Mouse (Mus musculus) regulatory T cell (primary cell): ENCODE measurements around the gene Foxn3.

Source experiments
- in situ Hi-C: fragments of 300-600 bp; cut with MboI, MseI; formaldehyde crosslinking; loops from one replicate; pipeline ENCODE4 v1.15.1; 2025; ENCODE audit warnings: high pct_unique_total_duplicates

Foxn3 gene

GRCm38 (mm10) chr12:99304056-99304455 is 259.3 kb downstream of the Foxn3 start:
- in situ Hi-C loops: no loop called here

- in situ Hi-C loops: no loop called here
These were observed 259.8 kb downstream of the Foxn3 start for GRCm38 (mm10) chr12:99303581-99303980.

GRCm38 (mm10) chr12:99299900-99300299 is 263.5 kb downstream of the Foxn3 start:
- in situ Hi-C loops: no loop called here

GRCm38 (mm10) chr12:99298851-99299600 is 264.4 kb downstream of the Foxn3 start:
- in situ Hi-C loops: no loop called here

- in situ Hi-C loops: no loop called here
These were observed 265.1 kb downstream of the Foxn3 start for GRCm38 (mm10) chr12:99298242-99298641.

- in situ Hi-C loops: no loop called here
These were observed 265.6 kb downstream of the Foxn3 start for GRCm38 (mm10) chr12:99297792-99298191.

GRCm38 (mm10) chr12:99293532-99293931 is 269.9 kb downstream of the Foxn3 start:
- in situ Hi-C loops: no loop called here

- in situ Hi-C loops: no loop called here
These were observed 271.2 kb downstream of the Foxn3 start for GRCm38 (mm10) chr12:99292152-99292551.

GRCm38 (mm10) chr12:99287081-99287480 is 276.3 kb downstream of the Foxn3 start:
- in situ Hi-C loops: no loop called here

GRCm38 (mm10) chr12:99286662-99287061 is 276.7 kb downstream of the Foxn3 start:
- in situ Hi-C loops: no loop called here

- in situ Hi-C loops: no loop called here
These were observed 277.7 kb downstream of the Foxn3 start for GRCm38 (mm10) chr12:99285656-99286055.

GRCm38 (mm10) chr12:99285199-99285598 is 278.2 kb downstream of the Foxn3 start:
- in situ Hi-C loops: no loop called here

GRCm38 (mm10) chr12:99284419-99285069 is 278.8 kb downstream of the Foxn3 start:
- in situ Hi-C loops: no loop called here

GRCm38 (mm10) chr12:99280826-99281225 is 282.6 kb downstream of the Foxn3 start:
- in situ Hi-C loops: no loop called here

- in situ Hi-C loops: no loop called here
These were observed 283.1 kb downstream of the Foxn3 start for GRCm38 (mm10) chr12:99280291-99280690.

GRCm38 (mm10) chr12:99279426-99279825 is 284.0 kb downstream of the Foxn3 start:
- in situ Hi-C loops: no loop called here

GRCm38 (mm10) chr12:99274589-99274988 is 288.8 kb downstream of the Foxn3 start:
- in situ Hi-C loops: no loop called here

GRCm38 (mm10) chr12:99269396-99269795 is 294.0 kb downstream of the Foxn3 start:
- in situ Hi-C loops: no loop called here

GRCm38 (mm10) chr12:99268954-99269353 is 294.4 kb downstream of the Foxn3 start:
- in situ Hi-C loops: no loop called here

- in situ Hi-C loops: no loop called here
These were observed 295.6 kb downstream of the Foxn3 start for GRCm38 (mm10) chr12:99267732-99268131.

- in situ Hi-C loops: no loop called here
These were observed 296.9 kb downstream of the Foxn3 start for GRCm38 (mm10) chr12:99266434-99266833.

GRCm38 (mm10) chr12:99265777-99266176 is 297.6 kb downstream of the Foxn3 start:
- in situ Hi-C loops: no loop called here

GRCm38 (mm10) chr12:99264386-99264785 is 299.0 kb downstream of the Foxn3 start:
- in situ Hi-C loops: no loop called here
